Mouse (Mus musculus) CH12.LX (cell line): ENCODE data around the gene Ankrd39. TPM values are rescaled to one million over a fixed set of nuclear protein-coding genes. Genes with fewer than 3 reads are reported as not detected.

Source experiments
- DNase-seq: peaks from one replicate; pipeline ENCODE4 v3.0.0-alpha.2; 2013; ENCODE audit errors: extremely low read depth
- H3K27ac ChIP-seq: 2 replicates; pipeline ENCODE4 v1.5.1; 2012; ENCODE audit warnings: low read depth, mild to moderate bottlenecking, control low read depth, moderate library complexity; ENCODE audit not compliant: insufficient read depth
- H3K27me3 ChIP-seq: replicated peaks from 2 replicates; pipeline ENCODE3; 2012; ENCODE audit warnings: inconsistent platforms
- H3K36me3 ChIP-seq, 2 experiments: replicated peaks in 1 of 2; 2 replicates each; pipeline versions ENCODE3 to v1.6.1; 2012; ENCODE audit warnings: inconsistent platforms in 1 of 2, low read length in 1 of 2, mild to moderate bottlenecking in 1 of 2, mixed read lengths in 1 of 2, moderate library complexity in 1 of 2; ENCODE audit not compliant: control insufficient read depth in 1 of 2, insufficient read depth in 1 of 2
- H3K4me1 ChIP-seq, 2 experiments: 2 replicates each; pipeline ENCODE4 v1.6.1; 2012; ENCODE audit warnings: inconsistent platforms in 1 of 2, moderate library complexity in 1 of 2; ENCODE audit not compliant: insufficient read depth in 2 of 2, control insufficient read depth in 1 of 2
- H3K4me2 ChIP-seq: 2 replicates; pipeline ENCODE4 v1.6.1; 2012; ENCODE audit warnings: low read depth, mild to moderate bottlenecking, control low read depth; ENCODE audit not compliant: poor library complexity, insufficient read depth, severe bottlenecking
- H3K4me3 ChIP-seq, 3 experiments: fragments of 150-350 bp in 1 of 3; sonication (generic) in 1 of 3; replicated peaks in 1 of 3; 2 replicates each; pipeline versions ENCODE3 to v1.5.1; 2011 to 2012; ENCODE audit warnings: low read depth in 2 of 3, low read length in 2 of 3, mild to moderate bottlenecking in 2 of 3, moderate library complexity in 2 of 3, control low read depth in 1 of 3, improper control_type of control experiment in 1 of 3, inconsistent platforms in 1 of 3, mixed read lengths in 1 of 3; ENCODE audit not compliant: poor library complexity in 1 of 3
- H3K79me2 ChIP-seq: replicated peaks from 2 replicates; pipeline ENCODE4 v1.6.1; 2012; ENCODE audit warnings: mild to moderate bottlenecking, moderate library complexity; ENCODE audit not compliant: control insufficient read depth, poor library complexity, insufficient read depth, severe bottlenecking; ENCODE audit errors: extremely low read depth
- H3K9ac ChIP-seq: 2 replicates; pipeline ENCODE4 v1.6.1; 2012; ENCODE audit warnings: low read depth, mild to moderate bottlenecking, control low read depth, moderate library complexity; ENCODE audit not compliant: insufficient read depth
- H3K9me3 ChIP-seq: replicated peaks from 2 replicates; pipeline ENCODE3; 2012; ENCODE audit warnings: low read length, inconsistent platforms, mixed read lengths
- BHLHE40 ChIP-seq: IDR thresholded peaks from 2 replicates; pipeline ENCODE4 v1.6.1; 2011; ENCODE audit warnings: mild to moderate bottlenecking, low read depth, low read length, improper control_type of control experiment
- CHD1 ChIP-seq: IDR thresholded peaks from 2 replicates; pipeline ENCODE4 v1.6.1; 2012; ENCODE audit warnings: low read depth, low read length, improper control_type of control experiment, inconsistent platforms
- CHD2 ChIP-seq: IDR thresholded peaks from 2 replicates; pipeline ENCODE4 v1.6.1; 2011; ENCODE audit warnings: low read length, improper control_type of control experiment
- ELF1 ChIP-seq: IDR thresholded peaks from 2 replicates; pipeline ENCODE4 v1.6.1; 2014; ENCODE audit warnings: low read depth, mild to moderate bottlenecking, inconsistent platforms, low read length, improper control_type of control experiment
- ETS1 ChIP-seq: conservative IDR thresholded peaks from 2 replicates; pipeline ENCODE4 v1.6.1; 2012; ENCODE audit warnings: low read depth, mild to moderate bottlenecking, inconsistent platforms, low read length, improper control_type of control experiment, moderate library complexity
- GABPA ChIP-seq: IDR thresholded peaks from 2 replicates; pipeline ENCODE4 v1.6.1; 2012; ENCODE audit warnings: low read depth, low read length, improper control_type of control experiment, inconsistent platforms; ENCODE audit not compliant: insufficient replicate concordance
- HCFC1 ChIP-seq: IDR thresholded peaks from 2 replicates; pipeline ENCODE4 v1.6.1; 2012; ENCODE audit warnings: low read depth, mild to moderate bottlenecking, inconsistent platforms, low read length, improper control_type of control experiment
- KAT2A ChIP-seq: IDR thresholded peaks from 2 replicates; pipeline ENCODE4 v1.6.1; 2012; ENCODE audit warnings: low read length, improper control_type of control experiment, inconsistent platforms; ENCODE audit not compliant: insufficient replicate concordance
- MAX ChIP-seq: IDR thresholded peaks from 2 replicates; pipeline ENCODE4 v1.6.1; 2011; ENCODE audit warnings: low read length, improper control_type of control experiment
- MEF2A ChIP-seq: IDR thresholded peaks from 2 replicates; pipeline ENCODE4 v1.6.1; 2014; ENCODE audit warnings: low read depth, mild to moderate bottlenecking, inconsistent platforms, low read length, improper control_type of control experiment, borderline replicate concordance
- NELFE ChIP-seq: IDR thresholded peaks from 2 replicates; pipeline ENCODE4 v1.6.1; 2011; ENCODE audit warnings: low read depth, low read length, improper control_type of control experiment
- PAX5 ChIP-seq: IDR thresholded peaks from 2 replicates; pipeline ENCODE4 v1.6.1; 2012; ENCODE audit warnings: low read length, inconsistent platforms, mixed read lengths
- POLR2A ChIP-seq: IDR thresholded peaks from 2 replicates; pipeline ENCODE4 v1.6.1; 2011; ENCODE audit warnings: low read depth, mild to moderate bottlenecking, improper control_type of control experiment, low read length
- RAD21 ChIP-seq: IDR thresholded peaks from 2 replicates; pipeline ENCODE4 v1.6.1; 2011; ENCODE audit warnings: low read depth, mild to moderate bottlenecking, low read length, improper control_type of control experiment, moderate library complexity
- SIN3A ChIP-seq: IDR thresholded peaks from 2 replicates; pipeline ENCODE4 v1.6.1; 2012; ENCODE audit warnings: low read length, improper control_type of control experiment, inconsistent platforms
- SMC3 ChIP-seq: IDR thresholded peaks from 2 replicates; pipeline ENCODE4 v1.6.1; 2011; ENCODE audit warnings: low read depth, low read length, improper control_type of control experiment
- TBP ChIP-seq: conservative IDR thresholded peaks from 2 replicates; pipeline ENCODE4 v1.6.1; 2011; ENCODE audit warnings: low read depth, low read length, improper control_type of control experiment
- TCF12 ChIP-seq: IDR thresholded peaks from 2 replicates; pipeline ENCODE4 v1.6.1; 2014; ENCODE audit warnings: low read depth, mild to moderate bottlenecking, inconsistent platforms, low read length, improper control_type of control experiment
- UBTF ChIP-seq: IDR thresholded peaks from 2 replicates; pipeline ENCODE4 v1.6.1; 2012; ENCODE audit warnings: low read depth, mild to moderate bottlenecking, inconsistent platforms, low read length, improper control_type of control experiment, moderate library complexity
- USF2 ChIP-seq: conservative IDR thresholded peaks from 2 replicates; pipeline ENCODE4 v1.6.1; 2011; ENCODE audit warnings: low read depth, low read length, improper control_type of control experiment
- ZC3H11A ChIP-seq: IDR thresholded peaks from 2 replicates; pipeline ENCODE4 v1.6.1; 2012; ENCODE audit warnings: low read depth, mild to moderate bottlenecking, inconsistent platforms, low read length, improper control_type of control experiment
- ZKSCAN1 ChIP-seq: IDR thresholded peaks from 2 replicates; pipeline ENCODE4 v1.6.1; 2012; ENCODE audit warnings: low read depth, inconsistent platforms, low read length, improper control_type of control experiment, borderline replicate concordance
- ZMIZ1 ChIP-seq: IDR thresholded peaks from 2 replicates; pipeline ENCODE4 v1.6.1; 2012; ENCODE audit warnings: low read depth, mild to moderate bottlenecking, inconsistent platforms, low read length, improper control_type of control experiment
- dilution Hi-C: fragments of 300-500 bp; cut with MboI; formaldehyde crosslinking; loops from 2 replicates; pipeline ENCODE4 v1.14.3; 2020; ENCODE audit warnings: low sequenced_read_pairs; ENCODE audit not compliant: extremely low pct_unique_long_range_greater_than_20kb, extremely low pct_ligation_motif_present
- in situ Hi-C: fragments of 300-500 bp; cut with MboI; formaldehyde crosslinking; loops from 3 replicates; pipeline ENCODE4 v1.14.3; 2019; ENCODE audit warnings: low sequenced_read_pairs, low pct_ligation_motif_present, low pct_unique_long_range_greater_than_20kb, mixed read lengths
- polyA plus RNA-seq: library from polyadenylated mRNA; unstranded; fragments of >175 nt; gene quantifications from 2 replicates; pipeline ENCODE4 v1.2.1, GENCODE M21; 2012; ENCODE audit warnings: low read depth; ENCODE audit not compliant: insufficient read length
- total RNA-seq, 2 experiments: library from RNA; depleted of rRNA; stranded (reverse); fragments of 300-350 nt in 1 of 2; fragments of >200 nt in 1 of 2; gene quantifications; 2 replicates each; pipeline ENCODE4 v1.2.3; 2012 to 2014

Gene Ankrd39
- total and polyA plus RNA-seq, 3 experiments = 4.3 to 14.8 (median 11.6) TPM

GRCm38 (mm10) chr1:36524058-36524457, 23.2 kb downstream of the Ankrd39 start:
- H3K4me2 ChIP-seq = no peak overlapping the region
- dilution Hi-C loops = no loop called here

GRCm38 (mm10) chr1:36523332-36524013, 23.8 kb downstream of the Ankrd39 start:
- H3K27me3 ChIP-seq = no peaks in the 10 kb centered on the region
- dilution Hi-C loops = no loop called here
- no peak overlapping the region for H3K4me3 ChIP-seq
- peaks cover 60 to 85% of the 10 kb centered on the region in 2 experiments for H3K36me3 ChIP-seq
- H3K9ac ChIP-seq = no peak overlapping the region
- no peaks in the 10 kb centered on the region for H3K79me2 ChIP-seq
- H3K4me1 ChIP-seq = no peaks in the 10 kb centered on the region
- H3K9me3 ChIP-seq = no peaks in the 10 kb centered on the region
- no peak for DNase-seq
- in situ Hi-C loops = no loop called here
- no peak overlapping the region for H3K4me2 ChIP-seq
- TF ChIP-seq PAX5 = no peak
- TF ChIP-seq BHLHE40 = no peak
- TF ChIP-seq MAX = no peak
- no peak for TF ChIP-seq MEF2A
- TF ChIP-seq CHD2 = no peak
- TF ChIP-seq ZC3H11A = no peak
- no peak for TF ChIP-seq CHD1
- TF ChIP-seq ELF1 = no peak
- TF ChIP-seq ZKSCAN1 = no peak
- TF ChIP-seq ETS1 = no peak
- TF ChIP-seq POLR2A = no peak
- TF ChIP-seq, all 38 proteins: peak for 0
- no peak overlapping the region for H3K27ac ChIP-seq

More at GRCm38 (mm10) chr1:36524058-36524457, 23.2 kb downstream of the Ankrd39 start:
- TF ChIP-seq GABPA = no peak
- no peak for TF ChIP-seq TBP
- no peak for TF ChIP-seq CHD1
- TF ChIP-seq UBTF = no peak
- TF ChIP-seq RAD21 = no peak
- no peak for TF ChIP-seq ZKSCAN1
- TF ChIP-seq NELFE = no peak
- no peak for TF ChIP-seq TCF12
- no peak for TF ChIP-seq ELF1
- no peak for TF ChIP-seq SIN3A
- no peak for TF ChIP-seq POLR2A
- no peak for TF ChIP-seq ZMIZ1
- no peak for TF ChIP-seq ETS1
- no peak for TF ChIP-seq USF2
- no peak for TF ChIP-seq SMC3
- no peak for TF ChIP-seq KAT2A
- no peak for TF ChIP-seq HCFC1
- in situ Hi-C loops = no loop called here
- H3K27me3 ChIP-seq = no peaks in the 10 kb centered on the region
- DNase-seq = no peak
- H3K4me1 ChIP-seq = no peaks in the 10 kb centered on the region
- no peak overlapping the region for H3K4me3 ChIP-seq
- H3K79me2 ChIP-seq = no peaks in the 10 kb centered on the region
- no peak overlapping the region for H3K27ac ChIP-seq
- H3K36me3 ChIP-seq = peaks cover 56 to 79% of the 10 kb centered on the region in 2 experiments
- no peak overlapping the region for H3K9ac ChIP-seq
- no peaks in the 10 kb centered on the region for H3K9me3 ChIP-seq
